Mouse (Mus musculus): ENCODE results near the gene Scml2.
"Not testable (repeated sequence)": the region's sequence is repeated elsewhere in the genome, so short reads cannot be mapped to it uniquely, and the experiment has no call there.

Gene Scml2

DNA sequence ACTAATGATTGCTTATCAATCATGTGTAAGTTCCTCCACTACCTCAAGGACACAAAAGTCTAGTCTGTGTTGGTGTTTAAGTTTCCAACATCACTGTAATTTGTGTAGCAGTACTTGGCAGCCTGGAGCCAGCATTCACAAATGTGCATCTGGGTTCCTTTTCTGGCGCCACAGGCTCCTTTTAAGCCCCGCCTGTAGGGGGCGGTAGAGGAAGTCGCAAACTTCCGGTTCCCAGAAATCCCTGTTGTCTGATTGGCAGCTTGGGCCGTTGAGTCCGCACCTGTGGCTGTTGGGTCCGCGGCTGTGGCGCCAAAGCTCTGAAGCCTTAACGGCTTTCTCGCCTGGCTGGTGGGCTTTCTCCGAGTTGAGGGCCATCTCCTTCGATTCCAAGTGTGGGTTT is at the start of gene Scml2:
Scml2 (plus strand) TSS at position 301 of the 400 bp plus-strand sequence.
- not testable (repeated sequence) for DNase-seq (ENCODE audit: low read depth, low spot score)

GRCm38 (mm10) chrX:161075576-161075975 is 41.4 kb upstream of the Scml2 start:
- DNase-seq (ENCODE audit: low read depth, low spot score): not testable (repeated sequence)

- no peak for DNase-seq (ENCODE audit: low read depth, low spot score)
These were observed 45.5 kb downstream of the Scml2 start for GRCm38 (mm10) chrX:161162314-161163068.

DNA sequence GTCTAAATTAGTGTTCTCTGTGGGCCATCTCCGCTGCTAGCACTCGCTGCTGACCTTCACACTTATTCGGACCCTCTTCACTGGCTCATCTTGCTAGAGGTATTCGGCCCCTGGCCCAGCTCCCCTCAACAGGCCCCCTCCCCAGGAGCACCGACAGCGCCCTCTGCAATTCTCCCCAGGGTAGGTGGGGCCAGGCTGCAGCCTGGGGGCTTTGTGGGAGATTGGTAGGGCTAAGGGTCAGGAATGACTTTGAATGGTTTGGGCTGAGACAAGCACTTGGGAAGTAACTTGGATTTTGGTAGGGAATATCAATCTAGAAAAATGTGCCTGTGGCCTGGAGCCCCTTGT is 46.0 kb downstream of the Scml2 start:
- no peak for DNase-seq (ENCODE audit: low read depth, low spot score)

GRCm38 (mm10) chrX:161287156-161287555 is 170.2 kb downstream of the Scml2 start, which contains the start of gene Gm15262:
TSS of gene Gm15262 (plus strand) at chrX:161287456.
- DNase-seq (ENCODE audit: low read depth, low spot score): not testable (repeated sequence)

All from c-Kit-negative CD71-positive TER-119-positive erythroid progenitor cells, embryonic 14.5 days (primary cell).